Mouse (Mus musculus) erythroblast, embryonic 14.5 days (primary cell): ENCODE data around the gene S100a10. TPM values are rescaled to one million over a fixed set of nuclear protein-coding genes. Genes with fewer than 3 reads are reported as not detected.

Experiments
- H3K27me3 ChIP-seq: 2 replicates; pipeline ENCODE4 v1.6.1; 2012; ENCODE audit warnings: inconsistent platforms; ENCODE audit not compliant: control insufficient read depth
- H3K36me3 ChIP-seq: 2 replicates; pipeline ENCODE4 v1.6.1; 2012; ENCODE audit warnings: mild to moderate bottlenecking, inconsistent platforms; ENCODE audit not compliant: control insufficient read depth
- H3K4me1 ChIP-seq: 2 replicates; pipeline ENCODE4 v1.6.1; 2012; ENCODE audit warnings: inconsistent platforms; ENCODE audit not compliant: control insufficient read depth
- H3K4me3 ChIP-seq: replicated peaks from 2 replicates; pipeline ENCODE3; 2012; ENCODE audit warnings: moderate library complexity, mild to moderate bottlenecking, inconsistent platforms
- H3K9me3 ChIP-seq: 2 replicates; pipeline ENCODE4 v1.6.1; 2012; ENCODE audit warnings: low read length, inconsistent platforms, mixed read lengths; ENCODE audit not compliant: control insufficient read depth
- GATA1 ChIP-seq: IDR thresholded peaks from 2 replicates; pipeline ENCODE4 v1.6.1; 2012; ENCODE audit warnings: low read length, inconsistent platforms, mixed read lengths
- TAL1 ChIP-seq: IDR thresholded peaks from 3 replicates; pipeline ENCODE4 v1.6.1; 2012; ENCODE audit warnings: low read length, inconsistent platforms, mixed read lengths
- polyA plus RNA-seq: library from polyadenylated mRNA; stranded (reverse); fragments of >175 nt; gene quantifications from 2 replicates; pipeline ENCODE4 v1.2.3, GENCODE M21; 2012

The S100a10 gene
- polyA plus RNA-seq, 1 experiment: 0.07 TPM

DNA sequence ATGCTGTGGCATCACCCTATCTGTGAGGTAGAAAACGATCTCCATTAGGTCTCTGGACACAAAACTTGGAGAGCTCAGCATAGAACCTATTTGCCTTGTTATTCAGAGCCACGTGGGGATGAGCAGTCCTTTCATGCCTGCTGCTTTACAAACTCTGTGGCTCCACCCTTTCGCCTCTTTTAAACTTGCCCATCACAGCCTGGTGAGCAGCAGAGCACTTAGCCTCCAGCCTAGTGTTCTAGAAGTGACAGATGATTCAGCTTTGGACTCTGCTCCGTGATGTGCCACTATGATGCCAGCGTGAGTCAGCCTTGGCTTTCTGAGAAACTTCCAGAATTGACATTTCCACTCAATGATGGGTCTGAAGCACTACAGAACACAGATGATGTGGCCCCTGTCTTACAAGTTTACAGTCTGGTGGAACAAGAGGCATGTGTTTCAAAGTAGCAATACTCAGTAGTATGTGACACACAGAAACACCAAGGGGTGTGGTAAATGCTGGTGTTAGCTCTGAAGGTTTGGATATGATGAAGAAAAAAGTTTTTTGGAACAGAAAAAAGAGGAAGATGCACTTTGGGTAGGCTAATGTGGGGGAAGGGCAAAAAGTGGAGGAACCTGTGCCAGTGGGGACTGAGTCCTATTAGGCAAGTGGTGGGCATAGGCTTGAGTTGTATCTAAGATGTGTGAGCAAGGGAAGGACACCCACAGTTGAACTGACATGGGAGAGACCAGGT lies 17.3 kb downstream of the S100a10 start:
- no peaks in the 10 kb centered on the region for H3K36me3 ChIP-seq
- no peaks in the 10 kb centered on the region for H3K27me3 ChIP-seq
- H3K9me3 ChIP-seq: no peaks in the 10 kb centered on the region
- peaks cover 1% of the 10 kb centered on the region; the same call in 1 of the 2 replicates for H3K4me1 ChIP-seq
- H3K4me3 ChIP-seq: no peak overlapping the region
- TF ChIP-seq GATA1 (no peak), TAL1 (no peak)

DNA sequence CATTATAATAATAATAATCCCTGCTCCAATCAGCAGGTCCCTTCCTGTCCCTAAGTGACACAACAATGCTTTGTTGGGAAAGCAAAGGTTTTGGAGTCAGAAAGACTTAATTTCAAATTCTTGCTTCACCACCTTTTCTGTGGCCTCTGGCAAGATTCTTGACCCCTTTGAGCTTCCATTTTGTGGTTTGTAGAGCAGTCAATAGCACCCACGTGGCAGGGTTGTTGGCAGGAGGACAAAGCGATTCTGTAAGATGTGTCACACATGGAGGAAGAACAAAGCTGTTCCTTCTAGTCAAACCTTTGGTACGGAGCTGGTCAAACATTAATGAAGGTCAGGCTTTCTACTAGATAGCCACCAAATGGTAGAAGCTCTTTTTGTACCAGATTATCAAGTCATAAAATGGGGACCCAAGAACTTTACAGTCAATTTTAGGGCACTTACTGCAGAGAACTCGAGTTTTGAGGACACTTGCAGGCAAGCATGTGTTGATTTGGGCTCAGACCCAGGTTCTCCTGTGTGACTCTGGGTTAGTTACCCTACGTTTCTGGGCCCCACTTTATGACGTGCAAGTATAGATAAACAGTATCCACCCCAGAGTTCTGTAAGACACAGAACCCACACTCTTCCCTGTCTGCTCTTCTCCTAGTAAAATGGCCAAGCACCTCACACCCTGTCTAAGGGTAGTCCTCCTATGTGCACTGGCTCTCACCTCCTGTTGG lies 24.6 kb downstream of the S100a10 start:
- Histone ChIP-seq H3K36me3 (no peaks in the 10 kb centered on the region), H3K27me3 (no peaks in the 10 kb centered on the region), H3K4me3 (no peak overlapping the region), H3K4me1 (no peaks in the 10 kb centered on the region), H3K9me3 (no peaks in the 10 kb centered on the region)
- TF ChIP-seq TAL1 (no peak), GATA1 (no peak)

DNA sequence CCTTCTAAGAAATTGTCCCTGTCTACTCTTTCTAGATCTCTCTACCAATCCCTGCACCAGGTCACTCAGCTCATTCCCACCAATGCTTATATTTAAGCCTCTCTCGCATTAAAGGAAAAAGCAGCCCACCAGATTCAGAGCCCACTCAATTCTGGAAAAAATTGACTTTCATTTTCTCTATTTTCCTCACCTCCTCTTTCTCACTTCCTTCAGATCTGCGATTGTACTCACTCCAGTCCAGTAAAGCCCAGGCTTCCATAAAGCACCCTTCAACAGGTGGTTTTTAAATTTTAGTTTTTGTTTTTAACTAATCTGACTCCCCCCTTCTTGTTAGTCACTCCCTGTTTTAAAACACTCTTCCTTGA lies 25.1 kb downstream of the S100a10 start:
- no peaks in the 10 kb centered on the region for H3K36me3 ChIP-seq
- no peak overlapping the region for H3K4me3 ChIP-seq
- no peaks in the 10 kb centered on the region for H3K4me1 ChIP-seq
- no peaks in the 10 kb centered on the region for H3K9me3 ChIP-seq
- TF ChIP-seq TAL1 (no peak), GATA1 (no peak)
- no peaks in the 10 kb centered on the region for H3K27me3 ChIP-seq

DNA sequence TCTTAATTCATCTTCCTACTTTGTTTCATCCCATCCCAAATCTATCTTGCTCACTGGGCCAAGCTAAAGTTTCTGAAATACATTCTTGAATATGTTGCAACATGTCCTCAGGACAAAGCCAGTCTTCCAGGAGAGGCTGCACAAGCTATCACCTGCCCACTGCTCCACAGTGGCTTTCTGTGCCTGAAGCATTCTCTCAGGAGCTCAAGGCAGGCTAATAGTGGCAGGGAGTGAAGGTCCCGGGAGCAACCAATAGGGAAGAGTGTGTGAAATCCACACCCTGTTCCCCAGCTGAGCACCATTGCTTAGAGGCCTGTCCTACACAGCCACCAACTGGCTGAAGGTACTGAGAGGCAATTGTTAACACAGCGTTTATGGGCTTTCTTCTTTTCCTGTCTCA lies 26.1 kb downstream of the S100a10 start:
- no peaks in the 10 kb centered on the region for H3K4me1 ChIP-seq
- H3K36me3 ChIP-seq: no peaks in the 10 kb centered on the region
- H3K27me3 ChIP-seq: no peaks in the 10 kb centered on the region
- H3K4me3 ChIP-seq: no peak overlapping the region
- no peaks in the 10 kb centered on the region for H3K9me3 ChIP-seq
- TF ChIP-seq GATA1 (no peak), TAL1 (no peak)

DNA sequence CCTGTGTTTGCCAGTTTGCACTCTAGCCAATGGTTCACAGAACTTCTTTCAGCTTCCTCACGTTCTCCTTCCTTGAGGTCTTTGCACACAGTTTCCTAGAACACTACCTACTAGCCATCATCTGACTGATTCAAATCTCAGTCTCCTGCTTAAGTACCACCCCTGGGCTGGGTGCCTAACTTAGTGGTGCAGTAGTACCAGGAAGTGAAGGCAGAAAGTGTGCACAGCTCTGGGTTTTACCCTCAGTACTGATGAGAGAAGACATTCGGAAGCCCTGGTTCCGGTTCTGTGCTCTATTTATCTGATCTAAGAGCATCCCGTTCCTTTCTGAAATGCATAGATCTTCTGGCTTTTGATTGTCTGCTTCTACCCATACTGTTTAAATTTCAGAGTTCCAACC lies 26.8 kb downstream of the S100a10 start:
- H3K36me3 ChIP-seq: no peaks in the 10 kb centered on the region
- no peaks in the 10 kb centered on the region for H3K27me3 ChIP-seq
- no peak for TF ChIP-seq GATA1
- H3K4me1 ChIP-seq: no peaks in the 10 kb centered on the region
- no peak overlapping the region for H3K4me3 ChIP-seq
- no peaks in the 10 kb centered on the region for H3K9me3 ChIP-seq

DNA sequence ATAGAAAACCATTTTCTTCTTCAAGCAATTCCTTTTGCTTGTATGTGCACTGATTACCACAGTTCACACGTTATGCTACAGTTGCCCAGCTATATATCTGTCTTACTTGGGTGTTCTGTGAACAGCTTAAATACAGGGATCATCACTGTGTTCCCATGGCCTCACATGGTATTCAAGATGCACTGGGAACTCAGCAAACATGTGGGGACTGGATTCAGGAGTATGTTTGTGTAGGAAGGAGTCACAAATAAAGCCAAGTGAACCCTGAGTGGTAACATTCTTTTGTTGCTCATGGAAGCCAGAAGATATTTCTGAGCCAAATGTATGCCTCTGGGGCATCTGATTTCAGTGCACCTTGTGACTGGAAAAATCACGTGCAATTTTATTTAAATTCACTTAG lies 28.2 kb downstream of the S100a10 start:
- TF ChIP-seq GATA1 (no peak), TAL1 (no peak)
- no peaks in the 10 kb centered on the region for H3K27me3 ChIP-seq
- no peaks in the 10 kb centered on the region for H3K36me3 ChIP-seq
- H3K9me3 ChIP-seq: no peaks in the 10 kb centered on the region
- no peak overlapping the region for H3K4me3 ChIP-seq
- no peaks in the 10 kb centered on the region for H3K4me1 ChIP-seq

DNA sequence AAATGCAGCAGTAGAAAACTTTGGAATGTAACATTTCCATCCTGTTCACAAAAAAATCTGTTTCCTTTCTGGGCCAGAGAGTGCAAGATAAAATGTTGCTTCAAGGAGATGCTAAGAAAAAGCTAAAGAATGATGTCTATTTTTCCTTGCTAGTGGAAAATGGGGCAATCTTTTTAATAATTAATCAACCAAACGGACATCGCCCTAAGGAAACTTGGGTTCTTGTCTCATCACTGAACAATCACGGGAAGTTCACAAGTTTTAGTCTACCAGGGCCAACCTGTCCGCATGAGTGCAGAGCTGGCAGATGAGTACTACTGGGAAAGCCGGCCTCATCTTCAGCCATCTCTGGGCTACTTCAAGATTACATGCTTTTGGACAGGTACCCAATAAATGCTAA lies 34.7 kb downstream of the S100a10 start:
- Histone ChIP-seq H3K36me3 (no peaks in the 10 kb centered on the region), H3K4me3 (no peak overlapping the region), H3K27me3 (no peaks in the 10 kb centered on the region), H3K4me1 (no peaks in the 10 kb centered on the region), H3K9me3 (no peaks in the 10 kb centered on the region)
- TF ChIP-seq GATA1 (no peak), TAL1 (no peak)

DNA sequence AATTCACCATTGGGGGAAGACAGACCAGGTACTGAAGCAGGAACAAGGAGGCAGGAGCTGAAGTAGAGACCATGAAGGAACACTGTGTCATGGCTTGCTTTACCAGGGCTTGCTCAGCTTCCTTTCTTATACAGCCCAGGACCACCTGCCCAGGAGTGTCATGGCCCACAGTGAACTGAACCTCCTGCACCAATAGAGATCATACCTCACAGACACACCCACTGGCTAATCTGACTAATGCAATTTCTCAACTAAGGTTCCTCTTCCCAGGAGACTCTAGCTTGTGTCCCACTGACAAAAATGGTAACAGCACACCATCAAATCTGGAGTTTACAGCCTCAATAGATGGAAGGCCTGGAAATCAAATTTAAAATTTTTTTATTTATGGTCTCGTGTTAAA lies 35.4 kb downstream of the S100a10 start:
- no peak for TF ChIP-seq TAL1
- TF ChIP-seq GATA1: no peak
- no peak overlapping the region for H3K4me3 ChIP-seq
- H3K9me3 ChIP-seq: no peaks in the 10 kb centered on the region
- H3K36me3 ChIP-seq: no peaks in the 10 kb centered on the region
- no peaks in the 10 kb centered on the region for H3K27me3 ChIP-seq
- H3K4me1 ChIP-seq: no peaks in the 10 kb centered on the region

DNA sequence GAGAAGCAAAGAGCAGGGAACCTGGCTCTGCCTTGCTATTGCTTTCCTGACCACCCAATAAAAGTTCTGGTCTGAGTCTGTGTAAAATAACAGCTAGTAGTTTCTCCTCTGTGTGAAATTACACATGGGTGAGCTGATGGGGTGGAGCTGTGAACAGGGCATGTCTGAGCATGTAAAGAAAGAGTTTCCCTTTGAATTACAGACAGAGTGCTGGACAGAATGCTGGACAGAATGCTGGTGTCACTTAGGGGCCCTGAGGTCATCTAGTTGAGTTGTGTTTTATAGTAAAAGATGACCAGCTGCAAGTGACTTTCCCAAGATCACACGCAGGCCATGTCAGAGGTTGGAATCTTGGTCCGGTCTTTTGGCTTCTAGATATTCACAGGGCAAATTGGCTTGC lies 37.2 kb downstream of the S100a10 start:
- H3K36me3 ChIP-seq: no peaks in the 10 kb centered on the region
- no peaks in the 10 kb centered on the region for H3K4me1 ChIP-seq
- no peak for TF ChIP-seq GATA1
- TF ChIP-seq TAL1: no peak
- no peak overlapping the region for H3K4me3 ChIP-seq
- no peaks in the 10 kb centered on the region for H3K9me3 ChIP-seq
- no peaks in the 10 kb centered on the region for H3K27me3 ChIP-seq

DNA sequence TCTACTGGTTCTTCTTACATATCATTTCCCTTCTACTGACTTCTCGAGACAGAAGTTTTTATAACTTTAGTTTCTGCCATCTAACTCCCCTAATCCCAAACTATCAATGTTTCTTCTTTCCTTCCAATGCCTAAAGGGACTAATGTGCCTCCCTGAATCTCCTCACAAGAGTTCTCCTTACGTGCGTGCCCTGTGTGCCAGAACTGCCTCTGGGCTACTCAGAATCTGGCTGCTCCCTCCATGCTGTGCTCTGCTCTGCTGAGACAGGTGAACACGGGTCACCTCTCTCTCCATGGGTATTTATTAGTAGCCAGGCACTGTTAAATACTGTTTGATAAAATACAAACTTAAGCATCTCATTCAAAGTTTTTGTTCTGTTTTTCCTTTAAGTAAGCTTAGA lies 38.1 kb downstream of the S100a10 start:
- Histone ChIP-seq H3K36me3 (no peaks in the 10 kb centered on the region), H3K4me1 (no peaks in the 10 kb centered on the region), H3K27me3 (no peaks in the 10 kb centered on the region), H3K9me3 (no peaks in the 10 kb centered on the region), H3K4me3 (no peak overlapping the region)
- no peak for TF ChIP-seq TAL1
